Mouse (Mus musculus) neural tube, embryonic 11.5 days (tissue): ENCODE results near the gene Asb2. TPM values are rescaled to one million over a fixed set of nuclear protein-coding genes. Genes with fewer than 3 reads are reported as not detected.
A peak's percentile ranks its signal among the peaks of the same experiment; 100 is the strongest.

Experiments used
- ATAC-seq: fragments of 200-750 bp; cut with Nextera tagmentation; 2 replicates; pipeline ENCODE4 v1.8.0; 2017; ENCODE audit warnings: moderate number of reproducible peaks, mild to moderate bottlenecking, moderate TSS enrichment, moderate library complexity; ENCODE audit not compliant: insufficient read depth, low FRiP score, low TSS enrichment
- DNase-seq: peaks from one replicate; pipeline ENCODE4 v3.0.0-alpha.2; 2015; ENCODE audit warnings: low spot score
- H3K27ac ChIP-seq: fragments of 300-500 bp; sonication (generic); 2 replicates; pipeline ENCODE4 v1.5.1; 2014; ENCODE audit warnings: low read depth, mild to moderate bottlenecking, low read length
- H3K27me3 ChIP-seq: fragments of 300-500 bp; sonication (generic); 2 replicates; pipeline ENCODE4 v1.6.1; 2014; ENCODE audit warnings: mild to moderate bottlenecking, low read length, mixed read lengths; ENCODE audit not compliant: control insufficient read depth, insufficient read depth
- H3K36me3 ChIP-seq: fragments of 300-500 bp; sonication (generic); 2 replicates; pipeline ENCODE4 v1.6.1; 2014; ENCODE audit warnings: mild to moderate bottlenecking, low read length, moderate library complexity, mixed read lengths; ENCODE audit not compliant: control insufficient read depth, insufficient read depth
- H3K4me1 ChIP-seq: fragments of 300-500 bp; sonication (generic); 2 replicates; pipeline ENCODE4 v1.6.1; 2014; ENCODE audit warnings: low read length, mixed read lengths; ENCODE audit not compliant: control insufficient read depth, insufficient read depth
- H3K4me2 ChIP-seq: fragments of 300-500 bp; sonication (generic); 2 replicates; pipeline ENCODE4 v1.6.1; 2014; ENCODE audit warnings: low read depth, mild to moderate bottlenecking, moderate library complexity
- H3K4me3 ChIP-seq: fragments of 300-500 bp; sonication (generic); 2 replicates; pipeline ENCODE4 v1.5.1; 2014; ENCODE audit warnings: low read depth, low read length
- H3K9ac ChIP-seq: fragments of 300-500 bp; sonication (generic); 2 replicates; pipeline ENCODE4 v1.6.1; 2014; ENCODE audit warnings: mild to moderate bottlenecking, low read length
- H3K9me3 ChIP-seq: fragments of 300-500 bp; sonication (generic); 2 replicates; pipeline ENCODE4 v1.6.1; 2016; ENCODE audit warnings: low read length; ENCODE audit not compliant: control insufficient read depth
- WGBS: fragments of 180-500 bp; shearing (Covaris S2); extraction: QIAGEN DNeasy Blood & Tissue Kit; methylation state at CpG from one replicate; pipeline ENCODE4 v1.1.7; 2014; 5-methylcytosine and 5-hydroxymethylcytosine counted together
- polyA plus RNA-seq: library from polyadenylated mRNA; unstranded; fragments of >200 nt; fragmentation: Nextera tagmentation; extraction: Ambion mirVana; gene quantifications from 2 replicates; pipeline ENCODE4 v1.2.1, GENCODE M21; 2014

The Asb2 gene
- polyA plus RNA-seq, 1 experiment from 2014 or later: 3.4 TPM

- Histone ChIP-seq H3K27me3 (no peaks in the 10 kb centered on the region), H3K9ac (no peak overlapping the region), H3K9me3 (no peaks in the 10 kb centered on the region), H3K4me1 (no peaks in the 10 kb centered on the region), H3K4me2 (no peak overlapping the region), H3K36me3 (no peaks in the 10 kb centered on the region), H3K4me3 (no peak overlapping the region), H3K27ac (no peak overlapping the region)
- DNase-seq (no peak), ATAC-seq (no peak; the same call in 1 of the 2 replicates)
- WGBS: 42% methylated on average over 2 of the region's 2 CpGs
Measured at GRCm38 (mm10) chr12:103306224-103306623, 49.6 kb downstream of the Asb2 start.

DNA sequence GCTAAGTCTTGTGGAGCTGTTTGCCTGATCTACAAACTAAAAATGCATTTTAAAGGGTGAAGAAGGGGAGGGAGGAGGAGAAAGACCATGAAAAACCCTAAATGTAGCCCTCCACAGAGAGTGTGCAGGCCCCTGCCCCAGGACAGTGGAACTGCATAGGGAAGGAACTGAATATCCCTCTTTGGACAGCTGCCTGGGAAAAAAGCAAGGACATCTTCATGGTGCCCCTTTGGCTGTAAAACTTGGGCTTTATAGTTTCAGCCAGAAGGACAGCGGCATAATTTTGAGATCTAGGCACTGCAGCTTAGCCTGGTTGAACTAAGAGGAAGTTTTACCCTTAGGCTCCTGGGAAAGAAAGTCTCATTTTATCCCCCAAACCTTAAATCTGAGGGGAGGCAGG, 52.8 kb downstream of the Asb2 start:
- WGBS: 97% methylated on average over 1 of the region's 1 CpGs
- Histone ChIP-seq H3K27me3 (no peaks in the 10 kb centered on the region), H3K36me3 (no peaks in the 10 kb centered on the region), H3K4me1 (no peaks in the 10 kb centered on the region), H3K9me3 (no peaks in the 10 kb centered on the region), H3K27ac (no peak overlapping the region), H3K9ac (no peak overlapping the region), H3K4me3 (no peak overlapping the region), H3K4me2 (no peak overlapping the region)
- ATAC-seq (no peak), DNase-seq (no peak)

DNA sequence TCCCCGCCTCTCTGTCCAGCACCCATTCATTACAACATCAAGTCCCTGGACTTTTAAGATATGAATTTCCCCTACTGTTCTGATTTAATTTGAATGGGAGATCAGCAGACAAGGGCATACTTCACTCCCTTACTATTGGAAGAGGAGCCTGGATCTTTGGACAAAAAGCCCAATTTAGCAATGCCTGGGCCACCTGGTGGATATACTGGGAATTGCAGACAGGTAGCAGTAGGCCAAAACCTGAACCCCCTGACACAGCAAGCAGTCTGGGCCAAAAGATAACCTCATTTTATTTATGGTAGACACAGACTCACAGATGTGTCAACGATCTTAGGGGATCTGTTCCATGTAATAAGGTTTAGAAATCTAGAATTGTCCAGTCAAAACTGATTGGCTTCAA, 54.2 kb downstream of the Asb2 start:
- H3K4me3 ChIP-seq: no peak overlapping the region
- no peaks in the 10 kb centered on the region for H3K9me3 ChIP-seq
- ATAC-seq (no peak), DNase-seq (peak; percentile 49)
- no peaks in the 10 kb centered on the region for H3K27me3 ChIP-seq
- H3K4me1 ChIP-seq: no peaks in the 10 kb centered on the region
- 60% methylated on average over 2 of the region's 2 CpGs for WGBS
- no peak overlapping the region for H3K4me2 ChIP-seq
- H3K9ac ChIP-seq: no peak overlapping the region
- no peak overlapping the region for H3K27ac ChIP-seq
- H3K36me3 ChIP-seq: no peaks in the 10 kb centered on the region

- no peaks in the 10 kb centered on the region for H3K4me1 ChIP-seq
- no peak for ATAC-seq
- no peaks in the 10 kb centered on the region for H3K36me3 ChIP-seq
- no peak overlapping the region for H3K27ac ChIP-seq
- WGBS: 55% methylated on average over 9 of the region's 9 CpGs
- no peak overlapping the region for H3K4me2 ChIP-seq
- DNase-seq: no peak
- no peaks in the 10 kb centered on the region for H3K27me3 ChIP-seq
- H3K9me3 ChIP-seq: no peaks in the 10 kb centered on the region
- no peak overlapping the region for H3K4me3 ChIP-seq
- H3K9ac ChIP-seq: no peak overlapping the region
Measured at GRCm38 (mm10) chr12:103300493-103300892, 55.3 kb downstream of the Asb2 start.

DNA sequence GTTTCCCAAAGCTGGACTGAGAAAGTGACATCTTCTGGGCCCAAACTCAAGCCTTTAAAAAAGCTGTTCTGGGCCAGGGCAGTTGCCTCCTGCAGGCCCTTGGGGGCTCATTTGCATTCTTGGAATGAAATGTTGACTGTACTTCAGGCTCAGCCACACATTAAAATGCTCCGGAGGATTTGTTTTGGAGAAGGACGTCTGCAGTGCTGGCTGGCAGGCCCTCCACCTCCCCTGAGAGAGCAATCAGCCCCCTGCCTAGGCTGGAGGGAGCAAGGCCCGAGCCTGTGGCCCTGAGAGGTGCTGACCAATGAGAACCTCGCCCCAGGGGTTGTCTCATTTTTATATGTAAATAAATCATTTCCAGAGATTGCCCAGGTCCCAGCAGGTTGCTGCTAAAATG, 59.5 kb downstream of the Asb2 start:
- Histone ChIP-seq H3K9ac (no peak overlapping the region), H3K27me3 (no peaks in the 10 kb centered on the region), H3K9me3 (no peaks in the 10 kb centered on the region), H3K27ac (no peak overlapping the region), H3K4me3 (no peak overlapping the region), H3K4me2 (no peak overlapping the region), H3K36me3 (no peaks in the 10 kb centered on the region), H3K4me1 (no peaks in the 10 kb centered on the region)
- DNase-seq (no peak), ATAC-seq (no peak)
- 18% methylated on average over 4 of the region's 4 CpGs for WGBS

DNA sequence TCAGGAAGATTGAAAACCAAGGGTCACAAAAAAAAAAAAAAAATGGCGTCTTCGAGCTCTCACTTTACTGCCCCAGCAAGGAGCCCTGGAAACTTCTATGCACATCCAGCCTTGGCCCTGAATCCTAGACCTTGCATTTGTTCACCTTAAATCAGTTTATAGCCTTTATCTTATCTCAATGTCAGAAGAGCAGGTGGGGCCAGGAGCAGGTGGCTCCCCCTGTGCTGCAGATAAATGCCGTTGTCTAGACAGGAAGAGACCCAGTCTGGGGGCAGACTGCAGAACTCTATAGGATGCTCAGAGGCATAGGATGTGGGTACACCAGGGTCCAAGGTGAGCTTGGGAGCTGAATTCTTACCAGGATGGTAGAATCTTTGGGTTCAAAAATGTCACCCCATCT, 63.4 kb downstream of the Asb2 start:
- H3K27me3 ChIP-seq: no peaks in the 10 kb centered on the region
- no peak for ATAC-seq
- no peaks in the 10 kb centered on the region for H3K36me3 ChIP-seq
- 94% methylated on average over 3 of the region's 3 CpGs for WGBS
- no peak overlapping the region for H3K27ac ChIP-seq
- H3K9me3 ChIP-seq: no peaks in the 10 kb centered on the region
- H3K4me1 ChIP-seq: no peaks in the 10 kb centered on the region
- H3K4me3 ChIP-seq: no peak overlapping the region
- no peak overlapping the region for H3K4me2 ChIP-seq
- no peak overlapping the region for H3K9ac ChIP-seq
- DNase-seq: no peak

GRCm38 (mm10) chr12:103287276-103287675, 68.5 kb downstream of the Asb2 start:
- no peaks in the 10 kb centered on the region for H3K27me3 ChIP-seq
- H3K27ac ChIP-seq: no peak overlapping the region
- no peaks in the 10 kb centered on the region for H3K36me3 ChIP-seq
- H3K4me2 ChIP-seq: no peak overlapping the region
- no peaks in the 10 kb centered on the region for H3K4me1 ChIP-seq
- no peak for ATAC-seq
- no peaks in the 10 kb centered on the region for H3K9me3 ChIP-seq
- 70% methylated on average over 4 of the region's 4 CpGs for whole genome bisulfite sequencing
- no peak overlapping the region for H3K4me3 ChIP-seq
- DNase-seq: no peak
- no peak overlapping the region for H3K9ac ChIP-seq

DNA sequence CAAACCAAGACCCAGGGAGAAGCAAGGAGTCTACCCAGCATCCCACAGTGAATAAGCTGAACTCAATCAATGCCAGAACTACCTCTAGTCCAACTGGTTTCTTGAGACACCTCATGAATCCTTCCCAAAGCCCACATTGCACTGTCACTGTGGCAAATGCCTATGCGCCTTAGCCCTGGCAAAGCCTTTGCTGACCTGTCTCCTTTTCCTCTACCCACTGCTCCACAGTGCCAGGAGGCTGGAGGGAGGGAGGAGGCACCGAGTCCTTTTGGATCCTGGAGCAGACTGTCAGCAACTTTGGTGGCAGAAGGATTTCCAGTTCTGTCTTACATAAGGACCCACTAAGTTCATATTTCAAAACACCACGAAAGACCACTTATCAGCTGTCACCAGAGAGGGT, 72.4 kb downstream of the Asb2 start:
- 86% methylated on average over 3 of the region's 3 CpGs for WGBS
- no peak overlapping the region for H3K9ac ChIP-seq
- DNase-seq (no peak), ATAC-seq (no peak)
- H3K4me2 ChIP-seq: no peak overlapping the region
- no peaks in the 10 kb centered on the region for H3K9me3 ChIP-seq
- no peaks in the 10 kb centered on the region for H3K27me3 ChIP-seq
- no peaks in the 10 kb centered on the region for H3K4me1 ChIP-seq
- no peaks in the 10 kb centered on the region for H3K36me3 ChIP-seq
- no peak overlapping the region for H3K27ac ChIP-seq
- no peak overlapping the region for H3K4me3 ChIP-seq

GRCm38 (mm10) chr12:103282936-103283335, 72.9 kb downstream of the Asb2 start:
- ATAC-seq (no peak), DNase-seq (no peak)
- WGBS: 81% methylated on average over 6 of the region's 6 CpGs
- no peaks in the 10 kb centered on the region for H3K9me3 ChIP-seq
- no peaks in the 10 kb centered on the region for H3K36me3 ChIP-seq
- H3K4me1 ChIP-seq: no peaks in the 10 kb centered on the region
- H3K4me3 ChIP-seq: no peak overlapping the region
- H3K9ac ChIP-seq: no peak overlapping the region
- no peak overlapping the region for H3K4me2 ChIP-seq
- H3K27me3 ChIP-seq: no peaks in the 10 kb centered on the region
- H3K27ac ChIP-seq: no peak overlapping the region
